Mouse (Mus musculus) cortical plate, adult 2 months (tissue): ENCODE measurements around the gene Ihh. TPM values are rescaled to one million over a fixed set of nuclear protein-coding genes. Genes with fewer than 3 reads are reported as not detected.

ENCODE experiments used
- H3K27ac ChIP-seq: fragments of 200-500 bp; 2 replicates; pipeline ENCODE4 v1.5.1; 2012; ENCODE audit warnings: low read length, control low read depth, inconsistent platforms; ENCODE audit not compliant: insufficient read depth
- H3K4me1 ChIP-seq: fragments of 200-500 bp; 2 replicates; pipeline ENCODE4 v1.6.1; 2011; ENCODE audit warnings: low read length; ENCODE audit not compliant: control insufficient read depth, insufficient read depth
- H3K4me3 ChIP-seq: fragments of 200-500 bp; 2 replicates; pipeline ENCODE4 v1.5.1; 2011; ENCODE audit warnings: mild to moderate bottlenecking, low read length, control low read depth; ENCODE audit not compliant: insufficient read depth
- CTCF ChIP-seq: fragments of 200-500 bp; IDR thresholded peaks from 2 replicates; pipeline ENCODE4 v1.5.1; 2011; ENCODE audit warnings: mild to moderate bottlenecking, control low read depth, low read length; ENCODE audit not compliant: insufficient read depth; ENCODE audit errors: extremely low read depth
- POLR2A ChIP-seq: fragments of 200-500 bp; IDR thresholded peaks from 2 replicates; pipeline ENCODE4 v1.6.1; 2011; ENCODE audit warnings: mild to moderate bottlenecking, low read length, control low read depth; ENCODE audit not compliant: insufficient read depth; ENCODE audit errors: extremely low read depth
- polyA plus RNA-seq: library from polyadenylated mRNA; depleted of rRNA; stranded (reverse); fragments of >200 nt; gene quantifications from 2 replicates; pipeline ENCODE4 v1.2.3, GENCODE M21; 2012

Gene Ihh
- polyA plus RNA-seq, 1 experiment = 0.46 TPM

GRCm38 (mm10) chr1:74948784-74949665, 2.4 kb downstream of the Ihh start:
- H3K27ac ChIP-seq = no peak overlapping the region
- TF ChIP-seq POLR2A = no peak
- TF ChIP-seq CTCF = peak; percentile 61
- H3K4me1 ChIP-seq = no peaks in the 10 kb centered on the region
- no peak overlapping the region for H3K4me3 ChIP-seq

DNA sequence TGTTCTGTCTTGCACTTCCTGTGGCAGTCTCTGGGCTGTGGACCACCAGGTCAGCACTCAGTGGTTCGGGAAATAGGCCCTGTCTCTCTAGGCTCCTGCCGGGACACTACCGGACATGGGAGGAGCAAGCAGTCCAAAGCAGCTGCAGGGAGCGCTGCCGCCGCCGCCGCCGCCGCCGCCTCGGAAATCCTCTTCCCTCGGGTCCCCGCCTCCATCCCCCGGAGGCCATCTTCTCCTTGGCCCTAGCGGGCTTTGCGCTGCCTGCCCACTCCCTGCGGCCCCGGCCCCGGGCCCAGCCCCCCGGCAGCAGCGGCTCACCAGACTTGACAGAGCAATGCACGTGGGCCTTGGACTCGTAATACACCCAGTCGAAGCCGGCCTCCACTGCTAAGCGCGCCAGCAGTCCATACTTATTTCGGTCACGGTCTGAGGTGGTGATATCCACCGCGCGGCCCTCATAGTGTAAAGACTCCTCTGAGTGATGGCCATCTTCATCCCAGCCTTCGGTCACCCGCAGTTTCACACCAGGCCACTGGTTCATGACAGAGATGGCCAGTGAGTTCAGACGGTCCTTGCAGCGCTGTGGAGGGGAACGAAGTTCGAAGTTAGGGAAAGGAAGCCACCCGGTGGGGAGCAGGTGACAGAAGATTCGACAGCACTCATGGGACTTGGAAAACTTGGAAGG, 3.3 kb downstream of the Ihh start:
- Histone ChIP-seq H3K27ac (no peak overlapping the region), H3K4me1 (no peaks in the 10 kb centered on the region), H3K4me3 (no peak overlapping the region)
- TF ChIP-seq POLR2A (no peak), CTCF (no peak)

DNA sequence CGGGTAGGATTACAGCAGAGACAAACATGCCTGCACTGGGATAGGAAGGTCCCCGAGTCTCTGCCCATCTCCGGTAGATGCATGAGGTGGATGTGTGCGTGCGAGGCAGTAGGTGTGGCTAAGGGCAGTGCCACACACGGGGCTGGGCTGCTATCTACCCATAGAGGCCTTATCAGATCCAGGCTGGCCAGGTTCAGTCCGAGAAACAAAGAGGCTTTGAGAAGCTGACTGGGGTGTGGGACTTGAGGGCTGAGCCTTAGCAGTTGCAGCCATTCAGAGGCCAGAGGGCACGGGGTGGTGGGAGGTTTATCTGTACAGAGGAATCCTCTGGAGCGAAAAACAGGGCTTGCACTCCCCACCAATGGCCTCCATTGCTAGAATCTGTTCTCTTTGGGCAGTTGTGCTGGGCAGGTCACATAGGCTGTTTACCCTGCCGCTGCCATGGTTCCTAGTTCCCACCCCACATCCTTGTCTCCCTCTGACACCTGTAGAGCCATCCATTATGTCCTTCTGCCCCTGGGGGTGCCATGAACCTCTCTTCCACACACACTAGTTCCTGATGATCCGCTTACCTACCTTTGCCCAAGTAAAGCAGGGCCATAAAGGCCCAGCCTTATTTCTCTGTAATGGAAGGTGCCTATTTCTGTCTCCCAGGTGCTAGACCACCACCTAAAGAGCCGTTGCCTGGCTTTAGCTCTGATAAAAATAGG, 9.7 kb downstream of the Ihh start:
- no peak overlapping the region for H3K27ac ChIP-seq
- no peaks in the 10 kb centered on the region for H3K4me1 ChIP-seq
- no peak overlapping the region for H3K4me3 ChIP-seq
- TF ChIP-seq CTCF (no peak), POLR2A (no peak)

GRCm38 (mm10) chr1:74939762-74940161, 11.7 kb downstream of the Ihh start:
- Histone ChIP-seq H3K4me3 (no peak overlapping the region), H3K27ac (no peak overlapping the region), H3K4me1 (no peaks in the 10 kb centered on the region; the same call in 1 of the 2 replicates)
- TF ChIP-seq CTCF = no peak

DNA sequence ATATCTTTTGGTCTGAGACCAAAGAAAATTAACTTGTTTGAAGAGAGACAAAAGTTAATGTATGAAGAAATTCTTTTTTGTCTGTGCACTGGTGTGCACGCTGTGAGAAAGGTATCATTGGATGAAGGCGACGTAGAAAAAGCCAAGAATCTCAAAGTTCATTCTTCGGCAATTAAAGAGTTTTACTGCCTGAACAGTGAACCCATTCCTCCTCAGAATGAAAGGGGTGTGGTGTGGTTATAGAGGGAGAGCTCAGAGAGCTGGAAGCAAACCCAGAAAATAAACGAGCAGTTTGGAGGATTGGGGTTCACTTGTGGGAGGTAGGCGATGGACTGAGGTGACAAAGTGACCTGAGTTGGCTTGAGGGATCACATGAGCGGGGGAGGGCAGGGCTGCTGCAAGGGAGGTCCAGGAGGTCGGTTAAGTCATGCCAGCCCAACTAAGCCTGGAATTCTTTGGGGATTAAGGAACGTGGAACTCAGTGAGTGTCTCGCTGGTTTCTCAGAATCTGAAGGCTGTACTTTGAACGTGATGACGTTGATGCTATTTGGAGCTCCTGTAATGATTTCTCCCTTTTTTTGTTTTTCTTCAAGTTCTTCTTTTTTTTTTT, 15.1 kb downstream of the Ihh start:
- no peak for TF ChIP-seq CTCF
- no peak for TF ChIP-seq POLR2A
- H3K4me3 ChIP-seq = no peak overlapping the region
- no peaks in the 10 kb centered on the region; the same call in 1 of the 2 replicates for H3K4me1 ChIP-seq
- no peak overlapping the region for H3K27ac ChIP-seq

DNA sequence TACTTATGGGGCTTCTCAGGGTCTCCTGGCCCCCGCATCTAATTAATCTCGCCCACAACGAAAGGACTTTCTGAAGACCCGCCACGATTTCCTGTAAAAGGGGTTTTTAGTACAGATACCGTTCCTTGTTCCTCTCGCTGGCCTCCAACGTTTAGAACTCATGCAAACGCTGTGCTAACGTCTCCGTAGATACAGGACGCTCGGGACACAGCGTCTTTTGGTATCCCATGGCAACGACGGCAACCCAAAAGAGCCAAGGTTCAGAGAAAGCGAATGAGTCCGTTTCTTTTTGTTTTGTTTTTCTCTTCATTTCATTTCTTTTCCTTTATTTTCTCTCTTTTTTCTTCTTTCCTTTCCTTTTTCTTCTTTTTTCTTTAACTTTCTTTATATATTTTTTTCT, 16.1 kb downstream of the Ihh start, which contains the start of gene Cfap65:
TSS of gene Cfap65 (minus strand) at position 198 of the 400 bp plus-strand sequence.
- TF ChIP-seq CTCF (no peak), POLR2A (no peak)
- Histone ChIP-seq H3K4me3 (peak within 1 kb of the TSS; percentile 13), H3K27ac (no peak within 1 kb of the TSS), H3K4me1 (no peaks in the 10 kb centered on the region; the same call in 1 of the 2 replicates)

DNA sequence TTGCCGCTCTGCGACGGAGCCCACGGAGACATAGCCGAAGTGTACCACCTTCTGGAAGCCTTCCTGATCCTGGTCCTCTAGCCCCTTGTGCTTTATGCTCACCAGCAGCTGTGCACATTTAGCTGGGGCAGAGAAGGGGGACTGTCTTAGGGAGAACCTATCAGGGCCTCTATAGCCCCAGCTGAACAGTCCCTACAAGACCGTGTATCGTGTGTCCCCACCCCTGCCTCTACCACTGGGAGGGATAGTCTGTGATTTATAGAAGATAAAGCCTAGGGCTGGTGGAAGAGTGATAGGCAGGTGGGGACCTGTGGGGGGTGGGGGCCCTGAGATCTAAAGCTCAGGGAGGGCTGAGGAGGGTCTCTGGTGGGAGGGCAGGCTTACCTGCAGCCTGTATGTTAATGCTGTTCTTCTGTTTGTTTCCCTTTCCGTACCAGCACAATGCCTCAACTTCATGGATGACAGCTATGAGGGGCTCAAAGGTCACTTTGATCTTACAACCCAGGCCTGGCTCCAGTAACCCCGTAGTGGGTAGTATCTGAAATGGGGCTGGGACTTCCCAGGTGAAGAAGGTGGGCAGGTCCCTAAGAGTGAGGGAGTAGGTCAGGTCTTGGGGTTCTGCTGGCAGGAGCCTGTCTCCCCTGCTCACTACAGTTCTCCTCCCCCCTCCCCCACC, 23.7 kb downstream of the Ihh start:
- Histone ChIP-seq H3K27ac (no peak overlapping the region), H3K4me3 (no peak overlapping the region), H3K4me1 (no peaks in the 10 kb centered on the region)
- TF ChIP-seq CTCF (no peak), POLR2A (no peak)

GRCm38 (mm10) chr1:74926721-74927120, 24.8 kb downstream of the Ihh start:
- TF ChIP-seq CTCF = peak; percentile 95
- no peak for TF ChIP-seq POLR2A
- Histone ChIP-seq H3K4me3 (no peak overlapping the region), H3K27ac (no peak overlapping the region), H3K4me1 (no peaks in the 10 kb centered on the region)

- H3K4me3 ChIP-seq = no peak overlapping the region
- H3K27ac ChIP-seq = no peak overlapping the region
- TF ChIP-seq CTCF (no peak), POLR2A (no peak)
- no peaks in the 10 kb centered on the region for H3K4me1 ChIP-seq
Observed at GRCm38 (mm10) chr1:74924464-74924863, 27.0 kb downstream of the Ihh start.
